Mouse (Mus musculus) lung, postnatal 4 days (tissue): ENCODE measurements at regions not wholly inside any gene's neighbourhood (a gene's known extent, or its start where the extent isn't known, plus 50 kb on each side); places are given as distances from the start of the nearest gene placed in this dataset.

ENCODE experiments used
- DNase-seq, 2 experiments: peaks; one replicate each; pipeline ENCODE4 v3.0.0; 2021

- no peak for DNase-seq
These were observed 296.9 kb upstream of the Clnk start for GRCm38 (mm10) chr5:39173491-39173890.

- no peak for DNase-seq
These were observed 283.0 kb upstream of the Clnk start for GRCm38 (mm10) chr5:39159651-39160050.

- DNase-seq = no peak
These were observed 279.2 kb upstream of the Clnk start for GRCm38 (mm10) chr5:39155763-39156162.

- DNase-seq = no peak
These were observed 276.7 kb upstream of the Clnk start for GRCm38 (mm10) chr5:39153291-39153794.

GRCm38 (mm10) chr5:39151917-39152316, 275.3 kb upstream of the Clnk start:
- no peak for DNase-seq

- no peak for DNase-seq
These were observed 274.3 kb upstream of the Clnk start for GRCm38 (mm10) chr5:39150891-39151290.

GRCm38 (mm10) chr5:39145658-39146057, 269.0 kb upstream of the Clnk start:
- no peak for DNase-seq

- no peak for DNase-seq
These were observed 267.6 kb upstream of the Clnk start for GRCm38 (mm10) chr5:39144225-39144624.

GRCm38 (mm10) chr5:39143648-39144047, 267.0 kb upstream of the Clnk start:
- no peak for DNase-seq

GRCm38 (mm10) chr5:39138375-39138774, 261.8 kb upstream of the Clnk start:
- no peak for DNase-seq

- DNase-seq = no peak
These were observed 252.3 kb upstream of the Clnk start for GRCm38 (mm10) chr5:39128931-39129330.

GRCm38 (mm10) chr5:39126833-39127232, 250.2 kb upstream of the Clnk start:
- no peak for DNase-seq

- no peak for DNase-seq
These were observed 249.7 kb upstream of the Clnk start for GRCm38 (mm10) chr5:39126270-39126691.

- no peak for DNase-seq
These were observed 233.7 kb upstream of the Clnk start for GRCm38 (mm10) chr5:39110336-39110735.

- no peak for DNase-seq
These were observed 232.9 kb upstream of the Clnk start for GRCm38 (mm10) chr5:39109526-39109925.

GRCm38 (mm10) chr5:39099113-39099512, 222.5 kb upstream of the Clnk start:
- no peak for DNase-seq

- DNase-seq = no peak
These were observed 218.3 kb upstream of the Clnk start for GRCm38 (mm10) chr5:39094875-39095274.

- DNase-seq = no peak
These were observed 200.1 kb upstream of the Clnk start for GRCm38 (mm10) chr5:39076555-39077178.

GRCm38 (mm10) chr5:39069683-39070082, 193.1 kb upstream of the Clnk start:
- no peak for DNase-seq

- no peak for DNase-seq
These were observed 186.4 kb upstream of the Clnk start for GRCm38 (mm10) chr5:39063061-39063460.

GRCm38 (mm10) chr5:39052490-39053250, 176.1 kb upstream of the Clnk start:
- DNase-seq = no peak

GRCm38 (mm10) chr5:39050512-39050911, 173.9 kb upstream of the Clnk start:
- no peak for DNase-seq

- no peak for DNase-seq
These were observed 172.5 kb upstream of the Clnk start for GRCm38 (mm10) chr5:39049141-39049540.

GRCm38 (mm10) chr5:39040467-39040866, 163.9 kb upstream of the Clnk start:
- DNase-seq = no peak
